Mouse (Mus musculus): ENCODE measurements around the gene Anapc1. TPM values are rescaled to one million over a fixed set of nuclear protein-coding genes. Genes with fewer than 3 reads are reported as not detected.
"Not testable (repeated sequence)": the region's sequence is repeated elsewhere in the genome, so short reads cannot be mapped to it uniquely, and the experiment has no call there.

The Anapc1 gene
- polyA plus RNA-seq, 1 experiment from 2014 or later: 44.3 TPM

- H3K27me3 ChIP-seq: peaks cover 28% of the 10 kb centered on the region
- H3K4me3 ChIP-seq; H3K36me3 ChIP-seq; ATAC-seq (ENCODE audit: low FRiP score); H3K9me3 ChIP-seq; H3K4me2 ChIP-seq; H3K27ac ChIP-seq; H3K9ac ChIP-seq: not testable (repeated sequence)
- 86% methylated on average over 3 of the region's 3 CpGs for WGBS
- H3K4me1 ChIP-seq (replicated peaks): peaks cover 14% of the 10 kb centered on the region
These were observed 6.6 kb upstream of the Anapc1 start for GRCm38 (mm10) chr2:128693828-128694227.

GRCm38 (mm10) chr2:128693236-128693635, 6.0 kb upstream of the Anapc1 start:
- Histone ChIP-seq H3K4me3 (no peak overlapping the region), H3K27me3 (peaks cover 23% of the 10 kb centered on the region), H3K9ac (no peak overlapping the region), H3K27ac (no peak overlapping the region), H3K4me2 (no peak overlapping the region), H3K36me3 (no peaks in the 10 kb centered on the region), H3K9me3 (no peaks in the 10 kb centered on the region), H3K4me1 (replicated peaks) (peaks cover 9% of the 10 kb centered on the region)
- 76% methylated on average over 4 of the region's 4 CpGs for WGBS
- ATAC-seq (ENCODE audit: low FRiP score): no peak

GRCm38 (mm10) chr2:128692771-128693170, 5.6 kb upstream of the Anapc1 start:
- H3K4me1 ChIP-seq (replicated peaks): peaks cover 9% of the 10 kb centered on the region
- no peak for ATAC-seq (ENCODE audit: low FRiP score)
- WGBS: 91% methylated on average over 10 of the region's 10 CpGs
- no peak overlapping the region for H3K4me2 ChIP-seq
- H3K27ac ChIP-seq: no peak overlapping the region
- no peaks in the 10 kb centered on the region for H3K9me3 ChIP-seq
- no peak overlapping the region for H3K4me3 ChIP-seq
- H3K27me3 ChIP-seq: peaks cover 20% of the 10 kb centered on the region
- no peak overlapping the region for H3K9ac ChIP-seq
- no peaks in the 10 kb centered on the region for H3K36me3 ChIP-seq

- Histone ChIP-seq H3K36me3 (no peaks in the 10 kb centered on the region), H3K9ac (no peak overlapping the region; the same call in 1 of the 2 replicates), H3K27me3 (peaks cover 16% of the 10 kb centered on the region), H3K4me3 (no peak overlapping the region), H3K4me2 (no peak overlapping the region), H3K9me3 (no peaks in the 10 kb centered on the region), H3K4me1 (replicated peaks) (peaks cover 7% of the 10 kb centered on the region), H3K27ac (no peak overlapping the region)
- ATAC-seq (ENCODE audit: low FRiP score): no peak
- 82% methylated on average over 14 of the region's 14 CpGs for WGBS
These were observed 5.1 kb upstream of the Anapc1 start for GRCm38 (mm10) chr2:128692336-128692735.

- H3K9me3 ChIP-seq: no peaks in the 10 kb centered on the region
These were observed 448 bp upstream of the Anapc1 start for GRCm38 (mm10) chr2:128687558-128688120.

GRCm38 (mm10) chr2:128680661-128681060, 6.5 kb downstream of the Anapc1 start:
- H3K36me3 ChIP-seq: peaks cover 65% of the 10 kb centered on the region
- no peak for ATAC-seq (ENCODE audit: low FRiP score)

More at GRCm38 (mm10) chr2:128687558-128688120, 448 bp upstream of the Anapc1 start:
- Histone ChIP-seq H3K27me3 (0 out of 2 replicates have a peak, but pooled peaks cover 5% of the 10 kb centered on the region), H3K4me2 (peak overlapping the region; percentile 76), H3K4me1 (replicated peaks) (peaks cover 21% of the 10 kb centered on the region), H3K9ac (peak overlapping the region; percentile 98), H3K36me3 (peaks cover 15% of the 10 kb centered on the region), H3K4me3 (peak overlapping the region; percentile 95), H3K27ac (peak overlapping the region; percentile 90)
- WGBS: 47% methylated on average over 10 of the region's 10 CpGs
- peak; percentile 91 for ATAC-seq (ENCODE audit: low FRiP score)

DNA sequence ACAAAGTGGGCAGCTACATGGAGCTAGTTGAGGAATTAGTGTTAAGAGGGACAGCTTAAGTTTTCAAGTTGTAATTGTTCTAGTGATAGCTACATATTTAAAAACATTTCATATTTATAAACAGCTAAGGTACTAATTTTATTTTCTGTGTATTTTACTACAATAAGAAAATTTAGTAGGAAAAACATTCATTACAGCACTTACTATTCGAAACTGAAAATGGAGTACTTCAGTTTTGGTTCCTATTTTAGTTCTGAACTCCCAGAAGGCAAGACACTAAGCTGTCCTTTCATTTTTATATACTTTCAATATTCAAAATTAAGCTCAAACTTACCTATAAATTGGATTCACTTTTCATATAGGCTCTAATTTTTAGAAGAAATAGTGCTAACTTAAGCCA, 66.6 kb downstream of the Anapc1 start:
- peaks cover 90% of the 10 kb centered on the region for H3K36me3 ChIP-seq
- H3K4me3 ChIP-seq: no peak overlapping the region
- H3K4me1 ChIP-seq (replicated peaks): no peaks in the 10 kb centered on the region
- no peak overlapping the region for H3K4me2 ChIP-seq
- 100% methylated on average over 1 of the region's 1 CpGs for WGBS
- H3K9ac ChIP-seq: no peak overlapping the region
- H3K27me3 ChIP-seq: no peaks in the 10 kb centered on the region
- no peak overlapping the region for H3K27ac ChIP-seq
- no peaks in the 10 kb centered on the region for H3K9me3 ChIP-seq
- no peak for ATAC-seq (ENCODE audit: low FRiP score)

More at GRCm38 (mm10) chr2:128680661-128681060, 6.5 kb downstream of the Anapc1 start:
- H3K4me3 ChIP-seq: no peak overlapping the region
- H3K9me3 ChIP-seq: no peaks in the 10 kb centered on the region
- WGBS: 85% methylated on average over 4 of the region's 4 CpGs
- H3K9ac ChIP-seq: no peak overlapping the region
- no peaks in the 10 kb centered on the region for H3K27me3 ChIP-seq
- H3K27ac ChIP-seq: no peak overlapping the region
- H3K4me1 ChIP-seq (replicated peaks): peaks cover 5% of the 10 kb centered on the region
- no peak overlapping the region for H3K4me2 ChIP-seq

DNA sequence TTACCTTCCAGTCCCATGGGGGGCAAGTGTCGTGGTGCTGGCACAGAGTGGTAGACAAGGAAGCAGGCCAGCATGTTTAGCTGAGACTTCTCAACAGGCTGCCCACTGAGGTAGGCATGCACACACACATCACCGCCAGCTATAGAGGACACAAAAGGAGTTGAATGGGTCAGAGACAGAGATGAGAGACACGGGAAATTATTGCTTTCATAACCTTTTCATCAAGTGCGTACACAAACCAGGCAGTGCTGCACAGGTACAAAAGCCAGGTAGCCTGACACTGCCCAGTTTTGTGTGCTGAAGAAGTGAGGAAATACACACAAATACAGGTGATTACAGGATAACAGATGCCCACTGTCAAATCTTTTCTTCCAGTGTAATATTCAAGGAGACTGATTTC, 71.8 kb downstream of the Anapc1 start:
- Histone ChIP-seq H3K4me3 (no peak overlapping the region), H3K4me1 (replicated peaks) (no peaks in the 10 kb centered on the region), H3K36me3 (peaks cover 92% of the 10 kb centered on the region), H3K27me3 (no peaks in the 10 kb centered on the region), H3K4me2 (no peak overlapping the region), H3K9ac (no peak overlapping the region), H3K9me3 (no peaks in the 10 kb centered on the region), H3K27ac (no peak overlapping the region)
- 93% methylated on average over 4 of the region's 4 CpGs for WGBS
- ATAC-seq (ENCODE audit: low FRiP score): no peak

- no peak overlapping the region for H3K4me3 ChIP-seq
- H3K27ac ChIP-seq: no peak overlapping the region
- no peaks in the 10 kb centered on the region for H3K4me1 ChIP-seq (replicated peaks)
- ATAC-seq (ENCODE audit: low FRiP score): no peak
- H3K27me3 ChIP-seq: no peaks in the 10 kb centered on the region
- no peak overlapping the region; the same call in 1 of the 2 replicates for H3K9ac ChIP-seq
- WGBS: 90% methylated on average over 5 of the region's 5 CpGs
- no peaks in the 10 kb centered on the region for H3K9me3 ChIP-seq
- H3K36me3 ChIP-seq: peaks cover 87% of the 10 kb centered on the region
- H3K4me2 ChIP-seq: no peak overlapping the region
These were observed 73.8 kb downstream of the Anapc1 start for GRCm38 (mm10) chr2:128613365-128613764.

- Histone ChIP-seq H3K4me3 (no peak overlapping the region), H3K27ac (no peak overlapping the region), H3K27me3 (no peaks in the 10 kb centered on the region), H3K9ac (no peak overlapping the region), H3K9me3 (no peaks in the 10 kb centered on the region), H3K4me1 (replicated peaks) (no peaks in the 10 kb centered on the region), H3K4me2 (no peak overlapping the region), H3K36me3 (peaks cover 76% of the 10 kb centered on the region)
- no peak for ATAC-seq (ENCODE audit: low FRiP score)
- WGBS: 92% methylated on average over 7 of the region's 7 CpGs
These were observed 74.9 kb downstream of the Anapc1 start for GRCm38 (mm10) chr2:128612275-128612674.

DNA sequence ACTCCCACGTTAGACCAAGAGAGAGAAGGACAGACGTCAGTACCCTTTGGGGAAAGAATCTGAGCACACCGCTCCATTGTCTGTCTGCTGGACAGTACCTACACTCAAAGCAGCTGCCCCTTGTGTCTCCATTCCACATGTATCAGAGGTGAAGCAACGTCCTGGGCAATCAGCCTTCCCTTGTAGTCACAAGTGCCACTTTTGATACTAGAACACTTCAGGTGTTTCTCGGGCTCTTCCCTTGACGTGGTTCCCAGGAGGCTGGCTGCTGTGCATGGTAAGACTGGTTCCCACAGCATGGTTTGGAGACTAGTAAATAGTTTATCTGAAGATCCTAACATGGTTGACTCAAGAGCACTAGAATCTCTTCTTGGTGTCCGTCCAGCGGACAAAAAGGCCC, 76.0 kb downstream of the Anapc1 start:
- WGBS: 97% methylated on average over 8 of the region's 8 CpGs
- no peak for ATAC-seq (ENCODE audit: low FRiP score)

GRCm38 (mm10) chr2:128609286-128609685, 77.9 kb downstream of the Anapc1 start:
- ATAC-seq (ENCODE audit: low FRiP score): no peak
- H3K4me1 ChIP-seq (replicated peaks): no peaks in the 10 kb centered on the region
- no peak overlapping the region for H3K9ac ChIP-seq
- H3K27me3 ChIP-seq: no peaks in the 10 kb centered on the region
- peaks cover 10% of the 10 kb centered on the region; the same call in 1 of the 2 replicates for H3K9me3 ChIP-seq
- no peak overlapping the region for H3K27ac ChIP-seq
- no peak overlapping the region for H3K4me3 ChIP-seq
- 82% methylated on average over 5 of the region's 5 CpGs for WGBS
- peaks cover 51% of the 10 kb centered on the region for H3K36me3 ChIP-seq
- no peak overlapping the region for H3K4me2 ChIP-seq

More for the DNA sequence above, 76.0 kb downstream of the Anapc1 start:
- Histone ChIP-seq H3K27ac (no peak overlapping the region), H3K36me3 (peaks cover 66% of the 10 kb centered on the region), H3K27me3 (no peaks in the 10 kb centered on the region), H3K4me2 (no peak overlapping the region), H3K4me3 (no peak overlapping the region), H3K4me1 (replicated peaks) (no peaks in the 10 kb centered on the region), H3K9ac (no peak overlapping the region), H3K9me3 (peaks cover 7% of the 10 kb centered on the region; the same call in 1 of the 2 replicates)

GRCm38 (mm10) chr2:128601534-128601933, 85.7 kb downstream of the Anapc1 start:
- H3K27ac ChIP-seq: no peak overlapping the region
- H3K4me3 ChIP-seq: no peak overlapping the region
- no peak overlapping the region for H3K4me2 ChIP-seq
- no peak overlapping the region for H3K9ac ChIP-seq
- H3K27me3 ChIP-seq: no peaks in the 10 kb centered on the region
- 0 out of 2 replicates have a peak, but pooled peaks cover 4% of the 10 kb centered on the region for H3K9me3 ChIP-seq
- ATAC-seq (ENCODE audit: low FRiP score): no peak
- 25% methylated on average over 2 of the region's 2 CpGs for WGBS
- no peaks in the 10 kb centered on the region; the same call in 1 of the 2 replicates for H3K4me1 ChIP-seq (replicated peaks)
- H3K36me3 ChIP-seq: no peaks in the 10 kb centered on the region
